Mouse (Mus musculus): ENCODE measurements around the gene Cacna2d3.

GRCm38 (mm10) chr14:29159803-29160202 is 561.9 kb downstream of the Cacna2d3 start:
- TF ChIP-seq POLR2A (IDR thresholded peaks at IDR 0.05; ENCODE audit: control insufficient read depth, low read depth, low read length) (no peak), CTCF (IDR thresholded peaks at IDR 0.05; ENCODE audit: control insufficient read depth, insufficient read depth, insufficient replicate concordance, low read depth, low read length) (no peak)

Measured in testis, adult 2 months (tissue).